Mouse (Mus musculus) G1E (cell line): Measurements from ENCODE around the gene Dpysl4.

Experiments
- CTCF ChIP-seq: IDR thresholded peaks from 2 replicates; pipeline ENCODE4 v1.5.1; 2012; ENCODE audit warnings: low read depth, low read length, inconsistent platforms, mixed read lengths
- GATA1 ChIP-seq: IDR thresholded peaks from 2 replicates; pipeline ENCODE4 v1.6.1; 2012; ENCODE audit warnings: borderline replicate concordance, low read length, inconsistent platforms, mixed read lengths
- POLR2AphosphoS5 ChIP-seq: IDR thresholded peaks from 2 replicates; pipeline ENCODE4 v1.6.1; 2012; ENCODE audit warnings: low read depth, low read length, inconsistent platforms; ENCODE audit not compliant: insufficient replicate concordance
- TAL1 ChIP-seq: conservative IDR thresholded peaks from 2 replicates; pipeline ENCODE4 v1.6.1; 2012; ENCODE audit warnings: low read depth, low read length, inconsistent platforms, mixed read lengths

GRCm38 (mm10) chr7:139091681-139092080, 5.9 kb downstream of the Dpysl4 start:
- TF ChIP-seq CTCF (no peak), GATA1 (no peak), POLR2AphosphoS5 (no peak), TAL1 (no peak)
